Mouse (Mus musculus): ENCODE results near the gene Cpeb4. TPM values are rescaled to one million over a fixed set of nuclear protein-coding genes. Genes with fewer than 3 reads are reported as not detected.

Gene Cpeb4
- polyA plus RNA-seq (2015; fragmentation: Nextera tagmentation; extraction: Ambion mirVana) = 11.3 and 12.8 TPM in 2 replicates

GRCm38 (mm10) chr11:31871911-31872310 is at the start of gene Cpeb4:
Cpeb4 (plus strand) TSS chr11:31872211.
- no peaks in the 10 kb centered on the region for H3K9me3 ChIP-seq (ENCODE audit: control insufficient read depth)
- 72% methylated on average over 4 of the region's 4 CpGs for WGBS
- no peaks in the 10 kb centered on the region for H3K27me3 ChIP-seq (replicated peaks; ENCODE audit: control insufficient read depth, insufficient read depth, low read length)
- peak within 1 kb of the TSS; percentile 77 for H3K4me2 ChIP-seq (replicated peaks; ENCODE audit: low read depth)
- peak within 1 kb of the TSS; percentile 77 for H3K9ac ChIP-seq (ENCODE audit: low read depth, low read length)
- no peak for TF ChIP-seq CTCF (IDR thresholded peaks at IDR 0.05; ENCODE audit: low read depth)
- H3K36me3 ChIP-seq (ENCODE audit: control insufficient read depth, insufficient read depth) = no peaks in the 10 kb centered on the region
- H3K27ac ChIP-seq (ENCODE audit: low read depth, low read length) = peak within 1 kb of the TSS; percentile 85
- H3K4me1 ChIP-seq (replicated peaks; ENCODE audit: control insufficient read depth, insufficient read depth, low read length) = no peaks in the 10 kb centered on the region
- no peak for ATAC-seq
- peak within 1 kb of the TSS; percentile 78 for H3K4me3 ChIP-seq (ENCODE audit: low read depth, low read length)

GRCm38 (mm10) chr11:31822556-31822955 is 49.5 kb upstream of the Cpeb4 start:
- Histone ChIP-seq H3K36me3 (ENCODE audit: control insufficient read depth, insufficient read depth) (no peaks in the 10 kb centered on the region), H3K27me3 (replicated peaks; ENCODE audit: control insufficient read depth, insufficient read depth, low read length) (no peaks in the 10 kb centered on the region), H3K4me1 (replicated peaks; ENCODE audit: control insufficient read depth, insufficient read depth, low read length) (0 out of 2 replicates have a peak, but pooled peaks cover 20% of the 10 kb centered on the region), H3K9ac (ENCODE audit: low read depth, low read length) (no peak overlapping the region), H3K9me3 (ENCODE audit: control insufficient read depth) (no peaks in the 10 kb centered on the region), H3K27ac (ENCODE audit: low read depth, low read length) (peak overlapping the region; percentile 62), H3K4me3 (ENCODE audit: low read depth, low read length) (no peak overlapping the region), H3K4me2 (replicated peaks; ENCODE audit: low read depth) (no peak overlapping the region)
- WGBS = 65% methylated on average over 9 of the region's 9 CpGs
- no peak for TF ChIP-seq CTCF (IDR thresholded peaks at IDR 0.05; ENCODE audit: low read depth)
- ATAC-seq = no peak

GRCm38 (mm10) chr11:31823513-31823912 is 48.5 kb upstream of the Cpeb4 start:
- Histone ChIP-seq H3K27me3 (replicated peaks; ENCODE audit: control insufficient read depth, insufficient read depth, low read length) (no peaks in the 10 kb centered on the region), H3K9ac (ENCODE audit: low read depth, low read length) (no peak overlapping the region), H3K4me1 (replicated peaks; ENCODE audit: control insufficient read depth, insufficient read depth, low read length) (0 out of 2 replicates have a peak, but pooled peaks cover 22% of the 10 kb centered on the region), H3K4me2 (replicated peaks; ENCODE audit: low read depth) (no peak overlapping the region), H3K36me3 (ENCODE audit: control insufficient read depth, insufficient read depth) (no peaks in the 10 kb centered on the region), H3K27ac (ENCODE audit: low read depth, low read length) (0 out of 2 replicates have a peak overlapping the region, but pooled peaks have one; percentile 50), H3K4me3 (ENCODE audit: low read depth, low read length) (no peak overlapping the region), H3K9me3 (ENCODE audit: control insufficient read depth) (no peaks in the 10 kb centered on the region)
- TF ChIP-seq CTCF (IDR thresholded peaks at IDR 0.05; ENCODE audit: low read depth) = no peak
- ATAC-seq = no peak
- 86% methylated on average over 7 of the region's 7 CpGs for WGBS

GRCm38 (mm10) chr11:31824504-31825166 is 47.4 kb upstream of the Cpeb4 start:
- H3K36me3 ChIP-seq (ENCODE audit: control insufficient read depth, insufficient read depth) = no peaks in the 10 kb centered on the region
- H3K9ac ChIP-seq (ENCODE audit: low read depth, low read length) = no peak overlapping the region
- no peak overlapping the region for H3K4me3 ChIP-seq (ENCODE audit: low read depth, low read length)
- 0 out of 2 replicates have a peak, but pooled peaks cover 22% of the 10 kb centered on the region for H3K4me1 ChIP-seq (replicated peaks; ENCODE audit: control insufficient read depth, insufficient read depth, low read length)
- peak; percentile 88 for ATAC-seq
- 36% methylated on average over 14 of the region's 14 CpGs for WGBS
- peak overlapping the region; percentile 73 for H3K27ac ChIP-seq (ENCODE audit: low read depth, low read length)
- no peaks in the 10 kb centered on the region for H3K9me3 ChIP-seq (ENCODE audit: control insufficient read depth)
- H3K27me3 ChIP-seq (replicated peaks; ENCODE audit: control insufficient read depth, insufficient read depth, low read length) = no peaks in the 10 kb centered on the region
- no peak overlapping the region; the same call in 1 of the 2 replicates for H3K4me2 ChIP-seq (replicated peaks; ENCODE audit: low read depth)
- TF ChIP-seq CTCF (IDR thresholded peaks at IDR 0.05; ENCODE audit: low read depth) = no peak

- peak; percentile 66 for ATAC-seq
- WGBS = 69% methylated on average over 4 of the region's 4 CpGs
- H3K9ac ChIP-seq (ENCODE audit: low read depth, low read length) = no peak overlapping the region
- H3K27me3 ChIP-seq (replicated peaks; ENCODE audit: control insufficient read depth, insufficient read depth, low read length) = no peaks in the 10 kb centered on the region
- H3K9me3 ChIP-seq (ENCODE audit: control insufficient read depth) = no peaks in the 10 kb centered on the region
- TF ChIP-seq CTCF (IDR thresholded peaks at IDR 0.05; ENCODE audit: low read depth) = no peak
- peak overlapping the region; percentile 79 for H3K27ac ChIP-seq (ENCODE audit: low read depth, low read length)
- H3K4me1 ChIP-seq (replicated peaks; ENCODE audit: control insufficient read depth, insufficient read depth, low read length) = peaks cover 22% of the 10 kb centered on the region; the same call in 1 of the 2 replicates
- no peaks in the 10 kb centered on the region for H3K36me3 ChIP-seq (ENCODE audit: control insufficient read depth, insufficient read depth)
- H3K4me2 ChIP-seq (replicated peaks; ENCODE audit: low read depth) = no peak overlapping the region
- no peak overlapping the region for H3K4me3 ChIP-seq (ENCODE audit: low read depth, low read length)
Observed at GRCm38 (mm10) chr11:31828011-31828770, 43.8 kb upstream of the Cpeb4 start.

- peaks cover 17% of the 10 kb centered on the region; the same call in 1 of the 2 replicates for H3K4me1 ChIP-seq (replicated peaks; ENCODE audit: control insufficient read depth, insufficient read depth, low read length)
- no peak overlapping the region for H3K4me3 ChIP-seq (ENCODE audit: low read depth, low read length)
- no peaks in the 10 kb centered on the region for H3K9me3 ChIP-seq (ENCODE audit: control insufficient read depth)
- ATAC-seq = peak; percentile 67
- 31% methylated on average over 2 of the region's 2 CpGs for WGBS
- no peaks in the 10 kb centered on the region for H3K36me3 ChIP-seq (ENCODE audit: control insufficient read depth, insufficient read depth)
- no peak for TF ChIP-seq CTCF (IDR thresholded peaks at IDR 0.05; ENCODE audit: low read depth)
- H3K4me2 ChIP-seq (replicated peaks; ENCODE audit: low read depth) = no peak overlapping the region
- H3K27me3 ChIP-seq (replicated peaks; ENCODE audit: control insufficient read depth, insufficient read depth, low read length) = no peaks in the 10 kb centered on the region
- no peak overlapping the region for H3K9ac ChIP-seq (ENCODE audit: low read depth, low read length)
- H3K27ac ChIP-seq (ENCODE audit: low read depth, low read length) = peak overlapping the region; percentile 79
Observed at GRCm38 (mm10) chr11:31828771-31829072, 43.3 kb upstream of the Cpeb4 start.

Data from intestine, postnatal 0 days (tissue).